Mouse (Mus musculus): Measurements from ENCODE around the gene Fzd7. TPM values are rescaled to one million over a fixed set of nuclear protein-coding genes. Genes with fewer than 3 reads are reported as not detected.

Gene Fzd7
- polyA plus RNA-seq, 1 experiment from 2014 or later, result 19.7 TPM

GRCm38 (mm10) chr1:59497741-59498613 is 15.8 kb downstream of the Fzd7 start:
- 81% methylated on average over 6 of the region's 6 CpGs for WGBS
- H3K27me3 ChIP-seq (ENCODE audit: control insufficient read depth, insufficient read depth, low read length), result no peaks in the 10 kb centered on the region
- H3K4me2 ChIP-seq (ENCODE audit: low read depth, severe bottlenecking), result no peak overlapping the region
- peaks cover 7% of the 10 kb centered on the region; the same call in 1 of the 2 replicates for H3K4me1 ChIP-seq (ENCODE audit: control insufficient read depth, insufficient read depth, low read length)
- no peak for ATAC-seq (ENCODE audit: insufficient number of reproducible peaks, low FRiP score, low TSS enrichment, low read depth)
- H3K4me3 ChIP-seq (ENCODE audit: low read depth, low read length), result no peak overlapping the region
- no peaks in the 10 kb centered on the region for H3K36me3 ChIP-seq (ENCODE audit: control insufficient read depth, insufficient read depth, low read length)
- H3K27ac ChIP-seq (replicated peaks; ENCODE audit: low read depth, low read length), result no peak overlapping the region
- H3K9ac ChIP-seq (ENCODE audit: low read length), result no peak overlapping the region
- DNase-seq (ENCODE audit: low spot score), result no peak
- H3K9me3 ChIP-seq (ENCODE audit: control insufficient read depth, low read length), result no peaks in the 10 kb centered on the region

- 76% methylated on average over 3 of the region's 3 CpGs for WGBS
- no peak for DNase-seq (ENCODE audit: low spot score)
- H3K9me3 ChIP-seq (ENCODE audit: control insufficient read depth, low read length), result no peaks in the 10 kb centered on the region
- no peaks in the 10 kb centered on the region for H3K4me1 ChIP-seq (ENCODE audit: control insufficient read depth, insufficient read depth, low read length)
- H3K4me2 ChIP-seq (ENCODE audit: low read depth, severe bottlenecking), result no peak overlapping the region
- H3K27ac ChIP-seq (replicated peaks; ENCODE audit: low read depth, low read length), result no peak overlapping the region
- ATAC-seq (ENCODE audit: insufficient number of reproducible peaks, low FRiP score, low TSS enrichment, low read depth), result no peak
- H3K9ac ChIP-seq (ENCODE audit: low read length), result no peak overlapping the region
- no peaks in the 10 kb centered on the region for H3K36me3 ChIP-seq (ENCODE audit: control insufficient read depth, insufficient read depth, low read length)
- H3K27me3 ChIP-seq (ENCODE audit: control insufficient read depth, insufficient read depth, low read length), result no peaks in the 10 kb centered on the region
- H3K4me3 ChIP-seq (ENCODE audit: low read depth, low read length), result no peak overlapping the region
Measured at GRCm38 (mm10) chr1:59499327-59499726, 17.1 kb downstream of the Fzd7 start.

GRCm38 (mm10) chr1:59502355-59502754 is 20.1 kb downstream of the Fzd7 start:
- H3K9ac ChIP-seq (ENCODE audit: low read length), result no peak overlapping the region
- no peaks in the 10 kb centered on the region for H3K27me3 ChIP-seq (ENCODE audit: control insufficient read depth, insufficient read depth, low read length)
- DNase-seq (ENCODE audit: low spot score), result no peak
- H3K9me3 ChIP-seq (ENCODE audit: control insufficient read depth, low read length), result no peaks in the 10 kb centered on the region
- H3K27ac ChIP-seq (replicated peaks; ENCODE audit: low read depth, low read length), result no peak overlapping the region
- no peaks in the 10 kb centered on the region for H3K36me3 ChIP-seq (ENCODE audit: control insufficient read depth, insufficient read depth, low read length)
- WGBS, result 73% methylated on average over 2 of the region's 2 CpGs
- ATAC-seq (ENCODE audit: insufficient number of reproducible peaks, low FRiP score, low TSS enrichment, low read depth), result no peak
- H3K4me1 ChIP-seq (ENCODE audit: control insufficient read depth, insufficient read depth, low read length), result no peaks in the 10 kb centered on the region
- H3K4me2 ChIP-seq (ENCODE audit: low read depth, severe bottlenecking), result no peak overlapping the region
- H3K4me3 ChIP-seq (ENCODE audit: low read depth, low read length), result no peak overlapping the region

- Histone ChIP-seq H3K36me3 (ENCODE audit: control insufficient read depth, insufficient read depth, low read length) (no peaks in the 10 kb centered on the region), H3K4me2 (ENCODE audit: low read depth, severe bottlenecking) (no peak overlapping the region), H3K9ac (ENCODE audit: low read length) (no peak overlapping the region), H3K9me3 (ENCODE audit: control insufficient read depth, low read length) (no peaks in the 10 kb centered on the region), H3K27me3 (ENCODE audit: control insufficient read depth, insufficient read depth, low read length) (no peaks in the 10 kb centered on the region), H3K27ac (replicated peaks; ENCODE audit: low read depth, low read length) (no peak overlapping the region; the same call in 1 of the 2 replicates), H3K4me3 (ENCODE audit: low read depth, low read length) (no peak overlapping the region), H3K4me1 (ENCODE audit: control insufficient read depth, insufficient read depth, low read length) (peaks cover 8% of the 10 kb centered on the region; the same call in 1 of the 2 replicates)
- ATAC-seq (ENCODE audit: insufficient number of reproducible peaks, low FRiP score, low TSS enrichment, low read depth), result no peak
- 46% methylated on average over 7 of the region's 7 CpGs for WGBS
- DNase-seq (ENCODE audit: low spot score), result no peak
Measured at GRCm38 (mm10) chr1:59503659-59504301, 21.6 kb downstream of the Fzd7 start.

GRCm38 (mm10) chr1:59504302-59504700 is 22.1 kb downstream of the Fzd7 start:
- no peaks in the 10 kb centered on the region for H3K36me3 ChIP-seq (ENCODE audit: control insufficient read depth, insufficient read depth, low read length)
- H3K27ac ChIP-seq (replicated peaks; ENCODE audit: low read depth, low read length), result no peak overlapping the region
- no peak overlapping the region for H3K9ac ChIP-seq (ENCODE audit: low read length)
- H3K9me3 ChIP-seq (ENCODE audit: control insufficient read depth, low read length), result no peaks in the 10 kb centered on the region
- WGBS, result 73% methylated on average over 2 of the region's 2 CpGs
- peaks cover 8% of the 10 kb centered on the region; the same call in 1 of the 2 replicates for H3K4me1 ChIP-seq (ENCODE audit: control insufficient read depth, insufficient read depth, low read length)
- H3K27me3 ChIP-seq (ENCODE audit: control insufficient read depth, insufficient read depth, low read length), result no peaks in the 10 kb centered on the region
- H3K4me2 ChIP-seq (ENCODE audit: low read depth, severe bottlenecking), result no peak overlapping the region
- no peak for ATAC-seq (ENCODE audit: insufficient number of reproducible peaks, low FRiP score, low TSS enrichment, low read depth)
- no peak for DNase-seq (ENCODE audit: low spot score)
- H3K4me3 ChIP-seq (ENCODE audit: low read depth, low read length), result no peak overlapping the region

GRCm38 (mm10) chr1:59508463-59509139 is 26.4 kb downstream of the Fzd7 start:
- H3K27ac ChIP-seq (replicated peaks; ENCODE audit: low read depth, low read length), result no peak overlapping the region
- no peak overlapping the region for H3K4me2 ChIP-seq (ENCODE audit: low read depth, severe bottlenecking)
- no peak for ATAC-seq (ENCODE audit: insufficient number of reproducible peaks, low FRiP score, low TSS enrichment, low read depth)

GRCm38 (mm10) chr1:59511566-59512270 is 29.5 kb downstream of the Fzd7 start:
- WGBS, result 64% methylated on average over 9 of the region's 9 CpGs
- H3K4me1 ChIP-seq (ENCODE audit: control insufficient read depth, insufficient read depth, low read length), result peaks cover 16% of the 10 kb centered on the region
- H3K4me2 ChIP-seq (ENCODE audit: low read depth, severe bottlenecking), result no peak overlapping the region
- H3K27me3 ChIP-seq (ENCODE audit: control insufficient read depth, insufficient read depth, low read length), result no peaks in the 10 kb centered on the region
- no peaks in the 10 kb centered on the region for H3K36me3 ChIP-seq (ENCODE audit: control insufficient read depth, insufficient read depth, low read length)
- no peaks in the 10 kb centered on the region for H3K9me3 ChIP-seq (ENCODE audit: control insufficient read depth, low read length)
- no peak overlapping the region for H3K4me3 ChIP-seq (ENCODE audit: low read depth, low read length)
- ATAC-seq (ENCODE audit: insufficient number of reproducible peaks, low FRiP score, low TSS enrichment, low read depth) (no peak), DNase-seq (ENCODE audit: low spot score) (no peak)
- H3K9ac ChIP-seq (ENCODE audit: low read length), result no peak overlapping the region
- H3K27ac ChIP-seq (replicated peaks; ENCODE audit: low read depth, low read length), result no peak overlapping the region

More at GRCm38 (mm10) chr1:59508463-59509139, 26.4 kb downstream of the Fzd7 start:
- Histone ChIP-seq H3K4me1 (ENCODE audit: control insufficient read depth, insufficient read depth, low read length) (peaks cover 8% of the 10 kb centered on the region; the same call in 1 of the 2 replicates), H3K36me3 (ENCODE audit: control insufficient read depth, insufficient read depth, low read length) (no peaks in the 10 kb centered on the region), H3K4me3 (ENCODE audit: low read depth, low read length) (no peak overlapping the region), H3K9me3 (ENCODE audit: control insufficient read depth, low read length) (no peaks in the 10 kb centered on the region), H3K27me3 (ENCODE audit: control insufficient read depth, insufficient read depth, low read length) (no peaks in the 10 kb centered on the region), H3K9ac (ENCODE audit: low read length) (no peak overlapping the region)
- whole genome bisulfite sequencing, result 29% methylated on average over 17 of the region's 17 CpGs
- DNase-seq (ENCODE audit: low spot score), result peak; percentile 37

Data from limb, embryonic 11.5 days (tissue).